Mouse (Mus musculus): ENCODE measurements around the gene Anxa7.

The Anxa7 gene

DNA sequence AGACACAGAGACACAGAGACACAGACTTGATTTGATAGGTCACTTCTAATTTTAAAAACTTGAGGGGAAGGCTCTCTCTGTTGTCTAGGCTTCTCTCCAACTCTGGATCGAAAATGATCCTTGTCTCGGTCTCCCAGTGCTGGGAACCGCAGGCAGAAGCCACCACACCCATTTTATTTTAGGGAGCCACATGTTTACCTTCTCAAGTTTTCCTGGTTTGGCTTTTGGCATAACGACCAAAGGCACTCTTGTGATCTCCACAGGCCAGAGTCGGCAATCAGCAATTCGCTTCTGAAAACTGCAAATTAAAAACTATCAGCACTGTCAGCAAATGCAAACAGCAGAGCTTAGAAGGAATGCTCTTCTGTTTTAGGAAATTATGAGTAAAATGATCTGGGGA is 48.2 kb downstream of the Anxa7 start:
- no peak for DNase-seq

DNA sequence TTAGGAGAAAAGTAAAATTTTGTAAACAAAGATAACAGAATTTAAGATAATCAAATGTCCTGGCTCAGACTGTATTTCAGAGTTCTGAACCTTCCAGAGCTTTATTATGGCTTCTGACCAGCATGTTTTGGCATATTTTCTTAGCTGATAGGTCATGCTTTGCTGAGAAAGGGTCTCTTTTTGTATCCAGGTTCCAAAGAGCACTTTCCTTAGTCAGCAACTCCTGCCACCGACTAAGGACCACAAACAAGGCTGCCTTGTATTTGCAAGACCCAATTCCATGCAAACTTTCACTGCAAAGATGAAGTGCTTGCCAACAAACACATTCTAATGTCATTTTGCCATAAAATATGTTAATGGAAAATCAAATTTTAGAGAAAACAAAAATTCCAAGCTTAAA is 50.1 kb downstream of the Anxa7 start:
- no peak for DNase-seq

DNA sequence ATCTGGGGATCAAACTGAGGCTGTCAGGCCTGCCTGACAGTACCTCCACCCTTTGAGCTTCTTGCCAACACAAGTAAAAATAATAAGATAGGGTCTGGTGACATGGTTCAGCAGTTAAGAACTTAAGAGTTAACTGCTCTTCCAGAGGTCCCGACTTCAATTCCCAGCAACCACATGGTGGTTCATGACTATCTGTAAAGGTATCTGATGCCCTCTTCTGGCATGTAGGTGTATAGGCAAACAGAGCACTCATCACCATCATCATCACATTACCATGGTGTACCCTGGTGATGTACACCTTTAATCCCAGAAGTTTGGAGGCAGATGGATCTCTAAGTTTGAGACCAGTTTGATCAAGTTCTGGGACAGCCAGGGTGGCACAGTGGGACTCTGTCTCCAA is 51.3 kb downstream of the Anxa7 start:
- no peak for DNase-seq

DNA sequence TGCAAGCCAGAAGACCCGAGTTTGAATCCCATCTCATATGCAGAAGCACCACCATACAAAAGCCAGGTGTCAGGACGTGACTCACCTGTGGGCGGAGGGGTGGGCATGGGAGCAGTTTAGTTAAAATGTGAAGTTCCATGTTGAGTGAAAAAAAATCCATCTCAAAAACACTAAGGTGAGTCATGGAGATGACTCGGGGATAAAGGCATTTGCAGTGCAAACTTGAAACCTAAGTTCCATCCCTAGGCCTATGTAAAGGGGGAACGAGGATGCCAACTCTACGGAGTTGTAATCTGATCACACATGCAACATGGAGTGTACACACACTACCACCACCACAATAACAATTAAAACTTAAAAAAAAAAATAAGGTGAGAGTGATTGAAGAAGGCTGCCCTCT is 56.9 kb downstream of the Anxa7 start:
- DNase-seq: no peak

DNA sequence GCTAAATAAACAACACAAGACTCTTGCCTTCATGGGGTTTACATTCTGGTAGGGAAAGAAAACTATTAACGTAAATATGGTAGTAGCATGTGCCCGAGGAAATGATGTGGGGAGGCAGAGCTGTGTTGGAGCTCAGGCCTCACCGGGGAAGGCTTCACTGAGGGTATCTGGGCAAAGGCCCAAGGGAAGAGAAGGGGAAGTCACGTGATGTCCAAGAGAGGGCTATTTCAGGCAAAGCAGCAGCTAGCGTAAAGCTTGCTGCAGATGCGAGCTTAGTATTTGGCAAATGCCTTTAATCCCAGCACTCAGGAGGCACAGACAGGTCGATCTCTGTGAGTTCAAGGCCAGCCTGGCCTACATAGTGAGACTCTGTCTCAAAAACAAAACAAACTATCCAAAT is 57.7 kb downstream of the Anxa7 start:
- DNase-seq: peak; percentile 8 to 12
